Mouse (Mus musculus) MEL (cell line): ENCODE measurements around the gene Gas7.

Source experiments
- CTCF ChIP-seq, 3 experiments: IDR thresholded peaks in 2 of 3; conservative IDR thresholded peaks in 1 of 3; 2 replicates each; pipeline ENCODE4 v1.5.1; 2011 to 2012; ENCODE audit warnings: low read length in 3 of 3, low read depth in 2 of 3, mild to moderate bottlenecking in 2 of 3, improper control_type of control experiment in 1 of 3, inconsistent platforms in 1 of 3, mixed read lengths in 1 of 3, moderate library complexity in 1 of 3; ENCODE audit not compliant: control insufficient read depth in 1 of 3, insufficient read depth in 1 of 3, poor library complexity in 1 of 3, severe bottlenecking in 1 of 3
- E2F4 ChIP-seq: IDR thresholded peaks from 2 replicates; pipeline ENCODE4 v1.6.1; 2011; ENCODE audit warnings: low read depth, low read length, improper control_type of control experiment, borderline replicate concordance
- EP300 ChIP-seq, 2 experiments: IDR thresholded peaks; 2 replicates each; pipeline ENCODE4 v1.6.1; 2011; ENCODE audit warnings: improper control_type of control experiment in 2 of 2, low read length in 2 of 2, low read depth in 1 of 2, mild to moderate bottlenecking in 1 of 2
- GABPA ChIP-seq: IDR thresholded peaks from 2 replicates; pipeline ENCODE4 v1.6.1; 2012; ENCODE audit warnings: low read depth, mild to moderate bottlenecking, inconsistent platforms, low read length, improper control_type of control experiment, moderate library complexity
- GATA1 ChIP-seq: IDR thresholded peaks from 2 replicates; pipeline ENCODE4 v1.6.1; 2011; ENCODE audit warnings: low read depth, low read length, improper control_type of control experiment
- MAFK ChIP-seq: IDR thresholded peaks from 2 replicates; pipeline ENCODE4 v1.6.1; 2011; ENCODE audit warnings: low read depth, mild to moderate bottlenecking, low read length, improper control_type of control experiment, borderline replicate concordance
- NRF1 ChIP-seq: IDR thresholded peaks from 2 replicates; pipeline ENCODE4 v1.6.1; 2014; ENCODE audit warnings: low read depth, mild to moderate bottlenecking, inconsistent platforms, low read length, improper control_type of control experiment, moderate library complexity; ENCODE audit not compliant: poor library complexity, insufficient read depth, severe bottlenecking
- POLR2A ChIP-seq, 2 experiments: IDR thresholded peaks; 2 replicates each; pipeline ENCODE4 v1.6.1; 2011 to 2012; ENCODE audit warnings: low read length in 2 of 2, mild to moderate bottlenecking in 2 of 2, control low read depth in 1 of 2, improper control_type of control experiment in 1 of 2, low read depth in 1 of 2, moderate library complexity in 1 of 2; ENCODE audit not compliant: control insufficient read depth in 1 of 2, insufficient read depth in 1 of 2, poor library complexity in 1 of 2
- POLR2AphosphoS5 ChIP-seq: IDR thresholded peaks from 2 replicates; pipeline ENCODE4 v1.6.1; 2012; ENCODE audit warnings: low read depth, borderline replicate concordance, mild to moderate bottlenecking, inconsistent platforms, low read length, moderate library complexity, mixed read lengths
- TCF12 ChIP-seq: IDR thresholded peaks from 2 replicates; pipeline ENCODE4 v1.6.1; 2014; ENCODE audit warnings: low read depth, mild to moderate bottlenecking, inconsistent platforms, low read length, improper control_type of control experiment, moderate library complexity
- USF2 ChIP-seq, 2 experiments: IDR thresholded peaks; 2 replicates each; pipeline ENCODE4 v1.6.1; 2011 to 2012; ENCODE audit warnings: improper control_type of control experiment in 2 of 2, low read length in 2 of 2, borderline replicate concordance in 1 of 2, inconsistent platforms in 1 of 2, low read depth in 1 of 2, mild to moderate bottlenecking in 1 of 2; ENCODE audit not compliant: insufficient read depth in 1 of 2
- ZC3H11A ChIP-seq: IDR thresholded peaks from 2 replicates; pipeline ENCODE4 v1.6.1; 2012; ENCODE audit warnings: low read depth, mild to moderate bottlenecking, inconsistent platforms, low read length, improper control_type of control experiment
- ZNF384 ChIP-seq: IDR thresholded peaks from 2 replicates; pipeline ENCODE4 v1.6.1; 2012; ENCODE audit warnings: low read depth, mild to moderate bottlenecking, inconsistent platforms, low read length, improper control_type of control experiment

DNA sequence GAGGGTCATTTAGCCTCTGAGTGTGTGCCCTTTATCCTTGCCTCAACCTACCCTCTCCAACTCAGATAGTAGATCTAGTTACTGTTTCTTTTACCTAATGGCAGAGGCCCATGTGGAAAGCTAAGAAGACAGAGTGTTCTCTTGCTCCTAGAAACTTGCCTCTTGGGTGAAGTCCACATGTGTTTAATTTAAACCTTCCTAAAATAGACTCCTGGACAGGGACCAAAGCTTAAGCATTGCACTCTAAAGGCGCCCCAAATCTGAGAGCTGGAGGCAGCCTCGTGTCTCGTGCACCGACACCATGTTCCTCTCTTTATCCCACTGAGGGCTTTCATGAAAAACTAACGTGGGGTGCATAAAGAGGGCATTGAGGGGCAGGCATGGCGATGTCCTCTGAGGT is 271.9 kb downstream of the Gas7 start:
- TF ChIP-seq MAFK (no peak), EP300 (IDR thresholded peaks at IDR 0.05; ENCODE audit: low read depth in 1 of 2, low read length in 2 of 2) (no peak), CTCF (IDR thresholded peaks at IDR 0.05 in 2 of 3, conservative IDR thresholded peaks at IDR 0.05 in 1 of 3; ENCODE audit: control insufficient read depth in 1 of 3, insufficient read depth in 1 of 3, low read depth in 2 of 3, low read length in 3 of 3, poor library complexity in 1 of 3, severe bottlenecking in 1 of 3) (no peak), ZNF384 (no peak), POLR2A (IDR thresholded peaks at IDR 0.05; ENCODE audit: control insufficient read depth in 1 of 2, insufficient read depth in 1 of 2, low read depth in 1 of 2, low read length in 2 of 2, poor library complexity in 1 of 2) (no peak), USF2 (IDR thresholded peaks at IDR 0.05; ENCODE audit: borderline replicate concordance in 1 of 2, insufficient read depth in 1 of 2, low read depth in 1 of 2, low read length in 2 of 2) (no peak), POLR2AphosphoS5 (no peak), GATA1 (no peak), E2F4 (no peak), TCF12 (no peak), ZC3H11A (no peak), GABPA (no peak), NRF1 (no peak)
